Mouse (Mus musculus) frontal cortex, postnatal 14 days (tissue): ENCODE data around the gene Erg.

Source experiments
- DNase-seq, 2 experiments: peaks; one replicate each; pipeline ENCODE4 v3.0.0; 2022; ENCODE audit warnings: low spot score in 2 of 2

Gene Erg

GRCm38 (mm10) chr16:95390787-95391186 is 195.6 kb downstream of the Erg start:
- no peak for DNase-seq

- DNase-seq = no peak
Measured at GRCm38 (mm10) chr16:95388811-95389529, 197.4 kb downstream of the Erg start.

DNA sequence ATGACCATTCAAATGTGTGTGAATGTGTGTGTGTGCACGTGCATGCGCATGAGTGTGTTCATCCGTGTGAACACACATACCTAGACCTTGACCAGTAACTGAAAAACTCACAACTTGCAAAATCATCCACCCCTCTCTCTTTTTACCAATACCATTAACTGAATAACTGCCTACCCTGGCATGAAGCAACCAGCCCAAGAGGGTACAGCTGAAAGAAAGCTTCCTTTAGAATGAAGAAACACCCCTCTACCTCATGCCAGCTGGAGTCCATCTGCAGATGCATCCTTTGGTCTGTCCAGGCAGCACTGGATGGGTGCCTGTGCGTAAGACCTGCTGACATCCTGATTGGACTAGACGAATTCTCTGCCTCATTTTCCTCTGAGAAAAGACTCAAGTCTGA is 198.1 kb downstream of the Erg start:
- no peak for DNase-seq

GRCm38 (mm10) chr16:95387008-95387407 is 199.4 kb downstream of the Erg start:
- no peak for DNase-seq

DNA sequence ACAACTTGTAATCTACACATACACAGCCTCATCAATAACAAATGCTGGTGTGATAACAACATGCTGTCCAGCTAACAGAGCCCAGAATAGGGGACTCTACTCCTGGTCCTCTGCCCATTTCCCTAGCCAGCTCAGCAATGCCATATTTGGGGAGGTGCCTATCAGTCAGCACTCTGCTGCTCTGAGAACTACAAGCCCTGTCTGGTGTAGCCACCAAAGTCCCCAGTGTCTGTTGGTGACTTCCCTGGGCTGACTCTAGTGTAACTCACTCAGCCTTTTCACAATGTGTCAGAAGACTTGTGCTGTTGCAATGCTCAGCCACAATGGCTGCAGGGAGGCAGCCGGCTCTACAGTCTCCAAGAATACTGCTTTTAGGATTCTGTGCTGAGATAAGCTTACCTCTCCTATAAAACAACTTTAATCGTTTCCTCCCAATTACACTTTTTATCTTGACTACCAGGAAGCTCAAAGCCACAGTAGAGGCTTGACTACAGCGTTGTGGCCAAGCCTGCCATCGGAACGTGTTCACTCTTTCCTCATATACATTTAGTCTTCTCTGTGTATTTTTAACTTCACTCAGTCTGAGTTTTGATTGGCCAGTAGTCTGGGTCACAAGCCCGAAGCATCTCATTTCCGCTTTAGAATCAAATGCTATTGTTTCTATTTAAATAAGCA is 201.0 kb downstream of the Erg start:
- DNase-seq = no peak

- no peak for DNase-seq
Measured at GRCm38 (mm10) chr16:95384590-95385148, 201.7 kb downstream of the Erg start.

GRCm38 (mm10) chr16:95382251-95382650 is 204.1 kb downstream of the Erg start:
- no peak for DNase-seq

DNA sequence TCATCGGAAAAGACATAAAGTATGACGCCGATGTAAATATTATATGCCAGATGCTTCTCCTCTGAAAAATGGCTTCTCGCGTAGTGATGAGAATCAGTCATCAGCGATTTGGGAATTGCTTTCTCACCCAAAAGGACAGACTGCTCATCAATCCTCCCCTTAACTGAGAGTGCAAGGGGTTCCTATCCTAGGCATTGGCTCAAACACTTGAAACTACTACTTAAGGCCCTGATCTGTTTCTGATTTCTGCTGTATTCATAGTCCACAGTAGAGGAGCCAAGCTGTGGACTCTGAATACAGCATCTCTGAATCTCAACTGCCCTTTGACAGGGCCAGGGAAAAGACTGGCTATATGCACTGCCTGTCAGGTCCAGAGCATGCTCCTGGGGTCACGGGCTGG is 209.6 kb downstream of the Erg start:
- no peak for DNase-seq

- DNase-seq = no peak
Measured at GRCm38 (mm10) chr16:95376364-95376763, 210.0 kb downstream of the Erg start.

- no peak for DNase-seq
Measured at GRCm38 (mm10) chr16:95374646-95375045, 211.7 kb downstream of the Erg start.

GRCm38 (mm10) chr16:95372960-95373359 is 213.4 kb downstream of the Erg start:
- DNase-seq = no peak

GRCm38 (mm10) chr16:95371713-95372112 is 214.7 kb downstream of the Erg start:
- DNase-seq = no peak

GRCm38 (mm10) chr16:95366989-95367765 is 219.2 kb downstream of the Erg start:
- no peak for DNase-seq

GRCm38 (mm10) chr16:95365214-95365613 is 221.2 kb downstream of the Erg start:
- no peak for DNase-seq

DNA sequence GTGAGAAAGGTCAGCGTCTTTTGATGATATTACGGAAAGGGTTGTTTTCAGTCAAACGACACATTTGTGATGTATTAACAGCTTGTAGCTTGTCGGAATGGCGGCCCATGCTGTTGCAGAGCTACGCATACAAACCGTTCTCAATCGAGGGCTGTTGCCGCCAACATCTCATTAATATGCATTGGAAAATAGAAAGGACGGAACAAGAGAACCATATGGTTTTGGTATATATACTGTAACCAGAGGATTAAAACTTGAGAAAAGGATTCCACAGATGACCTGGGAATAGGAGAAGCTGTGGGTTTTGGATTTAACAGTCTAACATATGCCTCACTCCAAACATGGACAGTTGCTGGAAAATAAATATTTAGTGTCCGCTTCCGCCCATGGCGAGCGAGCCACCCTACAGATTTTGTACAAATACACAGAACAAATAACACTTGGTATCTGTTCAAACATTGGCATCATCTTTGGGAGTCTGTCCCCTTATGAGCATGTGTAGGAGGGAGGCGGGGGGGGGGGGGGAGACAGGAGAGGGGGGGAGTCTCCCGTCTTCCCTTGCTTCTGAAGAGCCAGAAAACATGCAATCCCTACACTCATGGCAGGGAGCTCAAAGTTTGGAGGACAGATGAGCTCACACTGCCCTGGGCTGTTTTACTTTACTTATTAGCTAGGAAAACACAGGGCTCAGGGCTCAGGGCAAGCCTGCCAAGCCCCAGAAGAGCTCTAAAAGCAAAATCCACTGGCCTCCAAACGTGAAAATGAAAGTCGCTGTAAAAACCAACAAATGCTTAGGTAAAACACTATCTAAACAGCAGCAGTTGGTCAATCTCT is 222.5 kb downstream of the Erg start:
- DNase-seq = no peak

GRCm38 (mm10) chr16:95361950-95362349 is 224.4 kb downstream of the Erg start:
- DNase-seq = no peak

DNA sequence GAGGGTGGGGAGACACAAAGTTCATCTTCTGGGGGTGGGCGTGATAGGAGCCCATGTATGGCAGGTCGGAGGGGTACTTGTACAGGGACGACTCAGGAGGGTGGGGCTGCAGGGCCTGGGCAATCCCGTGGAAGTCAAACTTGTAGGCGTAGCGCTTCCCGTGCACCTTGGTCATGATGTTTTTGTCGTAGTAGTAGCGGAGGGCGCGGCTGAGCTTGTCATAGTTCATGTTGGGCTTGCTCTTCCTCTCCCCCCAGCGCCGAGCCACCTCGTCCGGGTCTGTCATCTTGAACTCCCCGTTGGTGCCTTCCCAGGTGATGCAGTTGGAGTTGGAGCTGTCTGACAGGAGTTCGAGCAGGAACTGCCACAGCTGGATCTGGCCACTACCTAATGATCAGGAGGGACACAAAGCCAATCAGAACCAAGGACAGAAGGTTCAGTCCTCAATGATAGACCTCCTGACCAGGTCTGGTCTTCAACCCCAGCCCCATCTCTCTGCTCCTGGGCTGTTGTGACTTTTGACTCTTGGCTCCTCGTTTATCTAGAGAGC is 225.4 kb downstream of the Erg start:
- no peak for DNase-seq

DNA sequence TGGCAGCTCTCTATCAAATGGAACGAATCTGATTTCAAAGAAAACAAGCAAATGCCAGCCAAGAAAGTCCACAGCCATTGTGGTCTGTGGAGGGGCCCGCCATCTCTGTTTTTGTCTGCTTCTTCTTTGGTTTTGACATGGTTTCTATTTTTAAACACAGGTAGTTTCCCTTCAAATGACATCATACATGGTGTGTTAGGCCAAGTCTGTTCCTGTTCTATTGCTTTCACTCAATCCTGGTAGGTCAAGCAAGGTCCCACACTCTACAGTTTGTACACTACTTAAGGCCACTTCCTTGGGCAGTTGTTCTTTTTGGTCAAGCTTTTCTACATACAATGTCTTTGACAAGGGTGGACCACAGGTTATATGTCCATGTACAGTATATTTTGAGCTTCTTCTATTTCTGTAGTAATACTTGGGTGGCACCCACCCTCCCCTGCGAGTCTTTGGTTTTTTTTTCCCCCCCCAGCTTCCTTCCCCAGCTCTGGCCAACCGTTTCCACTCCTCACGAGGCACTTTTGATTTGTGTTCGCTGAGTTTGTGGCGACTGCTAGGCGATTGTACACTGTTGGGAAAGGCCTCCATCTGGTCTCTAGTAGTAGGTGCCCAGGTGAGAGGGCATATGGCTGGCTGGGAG is 226.1 kb downstream of the Erg start:
- DNase-seq = no peak

GRCm38 (mm10) chr16:95356962-95357955 is 229.1 kb downstream of the Erg start:
- DNase-seq = no peak
